Mouse (Mus musculus) retina, embryonic 14.5 days (tissue): Measurements from ENCODE around the gene Naaladl1.

Experiments
- DNase-seq: peaks from one replicate; pipeline ENCODE4 v3.0.0-alpha.2; 2015; ENCODE audit warnings: low spot score

Gene Naaladl1

DNA sequence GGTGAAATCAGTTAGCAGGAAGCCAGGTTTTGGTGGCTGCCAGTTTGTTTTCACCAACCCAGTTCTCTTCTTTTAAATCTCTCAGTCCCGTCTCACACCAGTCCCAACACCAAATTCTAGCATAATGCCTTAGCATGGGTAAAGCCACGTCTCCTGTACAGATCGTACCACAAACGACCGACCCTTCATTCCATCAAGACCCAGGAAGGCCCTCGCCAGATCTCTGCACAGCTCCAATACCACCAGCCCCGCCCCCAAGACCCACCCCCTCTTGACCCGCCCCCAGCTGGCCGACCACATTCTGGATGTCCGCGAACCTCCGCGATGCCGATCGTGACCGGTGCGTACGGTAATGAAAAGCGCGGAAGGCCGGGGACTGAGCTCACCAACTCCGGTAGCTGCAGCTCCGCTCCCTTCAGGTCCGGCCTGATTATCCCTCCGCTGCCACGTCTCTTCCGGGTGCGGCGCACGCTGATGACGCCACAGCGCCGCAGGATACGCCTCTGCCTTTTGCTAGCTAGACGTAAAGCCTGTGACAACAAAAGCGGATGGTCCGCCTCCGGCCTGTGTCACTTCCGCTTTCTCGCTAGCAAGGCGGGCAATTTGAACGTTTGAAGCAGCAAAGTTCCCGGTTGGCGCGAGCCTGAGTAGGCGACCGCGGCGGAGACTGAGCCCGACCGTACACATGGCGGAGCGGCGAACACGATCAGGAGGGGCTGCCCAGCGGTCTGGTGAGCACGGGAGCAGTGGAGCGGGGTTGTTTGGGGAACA is 20.9 kb upstream of the Naaladl1 start, which contains the start of the genes Zfpl1 and Cdca5:
Gene Zfpl1 (minus strand): TSS at position 479 of the 771 bp plus-strand sequence.
Gene Cdca5 (plus strand): TSS at position 506 of the 771 bp plus-strand sequence.
- peak; percentile 99 for DNase-seq

DNA sequence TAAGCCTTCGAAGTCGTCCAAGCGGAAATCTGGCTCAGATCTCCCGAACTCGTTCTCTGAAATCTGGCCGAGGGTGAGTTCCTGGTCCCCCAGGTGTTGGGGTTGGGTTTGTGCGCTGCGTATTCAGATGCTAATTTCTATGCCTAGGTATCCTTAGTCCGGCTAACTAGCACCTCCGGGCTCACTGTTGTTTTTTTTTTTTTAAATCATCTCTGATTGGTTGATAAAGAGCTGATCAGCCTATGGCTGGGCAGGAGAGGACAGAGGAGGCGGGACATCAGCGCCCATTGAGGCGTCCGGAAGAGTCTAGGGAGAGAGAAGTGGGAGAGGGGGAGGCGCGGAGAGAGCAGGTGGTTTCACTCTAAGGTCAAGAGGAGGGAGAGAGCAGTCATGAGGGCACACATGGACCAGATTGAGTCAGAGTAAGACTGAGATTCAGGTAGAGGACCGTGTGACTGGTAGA is 20.1 kb upstream of the Naaladl1 start:
- DNase-seq = peak; percentile 87

DNA sequence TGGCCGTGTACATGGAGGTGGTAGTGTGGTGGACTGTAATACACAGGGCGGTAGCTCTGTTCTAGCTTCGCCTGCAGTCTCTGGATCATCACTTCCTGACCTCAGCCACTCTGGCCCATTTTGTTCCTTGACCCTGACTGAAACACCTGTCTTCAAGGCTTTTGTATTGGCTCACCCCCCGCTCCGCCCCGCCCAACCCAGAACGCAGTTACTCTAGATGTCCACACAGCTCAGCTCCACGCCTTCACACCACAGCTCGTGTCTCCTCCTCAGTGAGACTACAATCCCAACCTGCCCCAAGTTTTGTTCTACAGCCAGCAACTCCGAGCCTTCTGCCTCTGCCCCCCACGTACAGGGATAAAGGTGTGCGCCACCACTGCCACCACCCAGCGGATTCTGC is 16.7 kb upstream of the Naaladl1 start:
- DNase-seq = no peak

DNA sequence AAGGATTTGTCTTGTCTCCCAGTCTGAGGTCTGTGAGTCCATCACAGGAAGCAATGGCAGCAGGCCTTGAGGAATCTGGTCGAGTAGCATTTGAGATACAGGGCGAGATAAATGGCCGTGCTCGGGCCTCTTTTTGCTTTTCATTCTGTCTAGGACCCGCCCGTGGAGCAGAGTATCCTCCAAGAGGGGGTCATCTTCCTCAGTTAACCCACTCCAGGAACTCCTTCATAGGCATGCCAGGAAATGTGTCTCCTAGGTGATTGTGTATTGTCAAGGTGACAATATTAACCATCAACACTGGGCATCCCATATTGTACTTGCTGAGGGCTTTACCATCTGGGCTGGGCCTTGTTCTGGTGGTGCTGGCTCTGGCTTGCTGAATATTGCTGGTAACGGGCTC is 11.5 kb upstream of the Naaladl1 start, which contains the start of gene AC131692.1:
Gene AC131692.1 (plus strand): TSS at position 301 of the 400 bp plus-strand sequence.
- DNase-seq = no peak

DNA sequence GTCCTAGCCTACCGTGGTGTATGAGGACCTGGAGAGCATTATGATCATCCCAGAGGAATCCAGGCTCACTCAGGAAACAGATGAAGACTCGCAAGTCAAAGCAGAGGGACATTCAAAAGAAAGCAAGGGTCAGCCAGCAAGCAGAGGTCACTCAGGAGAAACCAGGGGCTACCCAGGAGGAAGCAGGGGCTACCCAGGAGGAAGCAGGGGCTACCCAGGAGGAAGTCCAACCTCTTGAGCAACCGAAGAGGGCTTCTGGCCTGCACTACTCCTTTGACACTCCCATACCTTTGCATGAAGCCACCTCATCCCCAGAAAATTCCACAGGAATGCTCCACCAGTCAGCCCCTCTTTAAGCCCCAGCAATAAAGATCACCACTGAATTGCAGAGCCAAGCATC is 7.7 kb upstream of the Naaladl1 start:
- DNase-seq = no peak

DNA sequence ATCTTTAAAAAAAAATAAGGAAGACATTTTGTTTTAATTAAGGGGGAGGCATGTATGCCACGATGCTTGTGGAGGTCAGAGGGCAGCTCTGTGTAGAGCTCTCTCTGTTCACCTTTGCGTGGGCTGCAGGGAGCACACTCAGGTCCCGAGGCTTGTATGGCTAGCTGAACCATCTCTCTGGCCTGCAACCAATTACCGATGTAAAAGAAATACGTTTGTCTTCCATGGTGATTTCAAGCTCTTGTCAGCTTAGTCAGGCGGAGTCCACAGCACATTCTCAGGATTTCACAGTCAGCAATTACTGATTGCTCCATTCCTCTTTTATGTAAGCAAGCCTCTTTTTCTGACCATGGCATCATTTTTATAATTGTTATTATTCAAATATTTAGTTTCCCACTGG is 4.4 kb upstream of the Naaladl1 start:
- DNase-seq = no peak

DNA sequence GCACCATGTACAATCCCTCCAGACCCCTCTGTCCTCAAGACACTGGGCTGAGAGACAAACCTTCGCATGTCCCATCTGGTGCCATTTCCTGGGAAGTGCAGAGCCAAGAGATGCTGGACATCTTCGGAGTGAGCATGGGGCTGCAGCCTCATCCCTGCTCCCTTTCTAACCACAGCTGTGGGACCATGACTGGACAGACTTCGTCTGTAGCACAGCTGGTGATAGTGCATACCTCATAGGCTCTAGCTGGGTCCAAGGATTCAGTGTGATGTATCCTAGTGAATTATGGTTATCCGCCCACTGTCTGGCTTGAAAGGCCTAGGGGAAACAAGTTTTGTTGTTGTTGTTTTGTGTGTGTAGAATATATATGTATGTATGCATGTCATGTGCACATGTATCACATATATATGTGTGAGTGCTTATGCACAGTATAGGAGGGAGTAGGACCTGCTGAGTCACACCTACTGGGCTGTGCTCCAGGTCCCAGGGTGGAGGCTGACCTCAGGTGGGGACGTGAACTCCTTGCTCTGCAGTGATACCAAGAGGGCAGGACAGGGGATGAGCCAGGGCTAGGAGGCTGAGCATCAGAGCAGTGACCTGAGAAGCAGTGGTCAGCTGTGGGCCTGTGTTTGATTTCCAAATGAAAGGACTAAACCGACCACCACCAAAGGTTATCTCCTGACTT is 3.3 kb upstream of the Naaladl1 start:
- no peak for DNase-seq

DNA sequence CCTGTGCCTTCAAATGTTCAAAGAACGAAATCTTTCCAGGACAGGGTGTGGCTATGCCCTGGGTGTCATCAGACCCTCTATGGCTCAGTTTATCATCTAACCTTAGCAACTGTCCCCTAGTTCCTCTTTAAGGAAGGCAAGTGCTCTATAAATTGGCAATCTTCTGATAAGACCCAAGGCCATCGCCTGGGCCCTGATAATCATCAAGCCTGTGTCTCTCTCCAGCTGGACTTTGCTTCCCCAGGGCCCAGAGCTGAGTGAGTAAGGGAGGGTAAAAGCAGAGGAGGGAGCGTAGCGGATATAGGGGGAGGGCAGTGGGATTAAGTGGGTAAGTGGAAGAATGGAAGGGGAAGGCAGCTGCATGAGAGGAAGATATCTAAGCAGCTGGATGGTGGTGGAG is 1.1 kb upstream of the Naaladl1 start:
- DNase-seq = no peak

DNA sequence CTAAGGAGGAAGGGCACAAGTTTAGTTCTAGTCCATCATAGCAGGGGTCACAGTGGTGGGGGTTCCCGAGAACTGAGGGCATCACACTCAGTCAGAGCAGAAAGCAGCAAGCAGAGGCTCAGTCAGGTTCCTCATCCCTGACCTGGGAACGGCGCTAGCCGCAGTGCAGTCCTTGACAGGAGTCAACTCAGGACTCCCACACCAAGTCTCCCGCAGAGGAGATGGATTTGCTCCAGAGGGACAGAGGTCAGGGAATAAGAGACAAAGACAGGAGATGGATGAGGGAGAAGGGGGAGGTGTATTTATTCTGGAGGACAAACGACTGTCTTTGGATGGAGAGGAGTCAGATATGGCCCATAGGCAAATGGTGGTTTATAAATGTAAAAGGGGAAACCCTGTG is 7.5 kb downstream of the Naaladl1 start:
- no peak for DNase-seq

DNA sequence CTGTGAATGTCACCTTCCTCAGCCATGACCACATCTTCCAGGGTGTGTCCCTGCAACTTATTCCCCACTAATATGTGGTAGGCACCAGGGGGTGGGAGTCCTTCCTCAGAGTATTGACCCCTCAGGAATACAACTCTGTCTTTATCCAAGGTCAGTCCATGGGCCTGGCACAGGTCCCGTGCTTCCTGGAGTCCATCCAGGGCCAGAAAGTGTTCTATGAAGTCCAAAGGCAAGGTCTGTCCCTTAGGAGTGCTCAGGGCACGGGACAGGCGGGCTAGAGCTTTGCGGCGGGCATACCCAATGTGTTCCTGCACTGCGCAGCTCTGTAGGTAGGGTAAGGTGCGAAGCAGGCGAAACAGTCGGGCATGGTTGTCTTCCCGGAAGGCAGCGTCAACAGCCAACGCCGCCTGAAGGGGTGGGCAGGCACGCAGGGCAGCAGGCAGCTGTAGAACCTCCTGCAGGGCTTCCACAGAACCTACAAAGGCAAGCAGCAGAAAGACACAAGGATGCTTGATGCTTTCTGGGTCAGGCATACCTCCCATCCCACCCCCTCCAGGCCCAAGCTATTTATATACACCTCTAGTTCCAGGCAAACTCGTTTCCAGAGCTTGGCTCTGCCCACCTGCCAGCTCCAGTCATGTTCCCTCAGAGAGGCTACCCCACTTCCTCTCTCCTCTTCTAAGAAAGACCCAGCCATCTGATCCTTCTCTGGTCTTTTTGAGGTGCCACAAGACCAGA is 10.7 kb downstream of the Naaladl1 start:
- DNase-seq = no peak

DNA sequence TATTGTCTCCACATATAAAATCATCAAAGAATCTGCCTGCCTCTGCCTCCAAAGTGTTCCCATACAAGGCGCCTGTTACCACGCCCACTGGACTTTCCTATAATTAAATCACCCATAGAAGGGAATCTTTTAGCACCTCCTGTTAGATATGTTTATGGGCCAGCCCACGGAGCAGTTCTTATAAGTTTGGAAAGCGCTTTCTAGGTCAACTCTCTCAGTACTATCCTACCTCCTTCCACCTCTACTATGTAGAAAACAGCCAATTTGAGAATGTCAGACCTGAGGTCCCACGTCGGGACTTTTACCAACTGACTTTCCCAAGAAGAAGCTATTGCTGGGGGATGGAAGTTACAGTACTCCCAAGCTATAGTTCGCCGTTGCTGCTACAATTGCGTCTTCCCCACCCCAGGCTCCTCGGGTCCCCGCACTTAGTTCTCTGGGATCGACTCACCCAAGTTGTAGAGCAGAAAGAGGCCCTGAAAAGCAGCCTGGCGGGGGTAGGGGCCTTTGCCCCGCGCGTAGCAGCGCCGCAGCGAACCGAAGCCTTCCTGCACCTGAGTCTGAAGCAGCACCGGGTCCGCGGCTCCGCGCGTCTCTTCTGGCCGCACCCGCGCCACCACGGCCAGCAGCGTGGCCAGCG is 11.9 kb downstream of the Naaladl1 start:
- no peak for DNase-seq

DNA sequence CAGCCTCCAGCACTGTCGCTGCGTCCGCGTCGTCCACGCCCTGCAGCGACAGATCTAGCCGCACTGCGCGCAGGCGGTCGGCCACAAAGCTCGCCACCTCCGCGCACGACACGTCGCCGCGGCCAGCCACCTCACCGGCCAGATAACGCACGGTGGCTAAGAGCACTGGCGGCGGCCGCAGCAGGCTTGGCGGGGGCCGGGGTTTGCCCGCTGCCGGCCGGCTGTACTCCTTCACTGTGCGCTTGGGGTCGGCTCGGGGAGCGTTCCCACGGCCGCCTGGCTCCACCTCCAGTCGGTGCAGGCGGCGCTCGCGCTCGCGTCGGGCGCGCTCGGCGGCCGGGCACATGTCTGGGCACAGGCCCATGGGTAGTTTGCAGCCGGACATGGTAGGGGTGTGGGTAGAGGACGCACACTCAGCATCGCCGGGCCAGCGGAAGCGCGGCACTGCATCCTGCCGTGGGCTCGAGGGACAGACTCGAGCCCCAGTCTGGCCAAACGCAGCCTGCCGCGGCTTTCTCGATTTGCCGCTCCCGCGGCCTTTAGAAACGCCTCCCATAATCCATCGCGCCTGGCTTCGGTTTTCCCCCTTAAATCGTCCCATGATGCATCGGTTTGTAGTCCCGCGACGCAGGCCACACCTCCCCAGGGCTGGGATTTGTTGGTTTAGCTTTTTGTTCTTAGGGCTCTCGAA is 12.5 kb downstream of the Naaladl1 start, which contains the start of gene Sac3d1:
Gene Sac3d1 (minus strand): TSS at position 665 of the 691 bp plus-strand sequence.
- peak; percentile 95 for DNase-seq

DNA sequence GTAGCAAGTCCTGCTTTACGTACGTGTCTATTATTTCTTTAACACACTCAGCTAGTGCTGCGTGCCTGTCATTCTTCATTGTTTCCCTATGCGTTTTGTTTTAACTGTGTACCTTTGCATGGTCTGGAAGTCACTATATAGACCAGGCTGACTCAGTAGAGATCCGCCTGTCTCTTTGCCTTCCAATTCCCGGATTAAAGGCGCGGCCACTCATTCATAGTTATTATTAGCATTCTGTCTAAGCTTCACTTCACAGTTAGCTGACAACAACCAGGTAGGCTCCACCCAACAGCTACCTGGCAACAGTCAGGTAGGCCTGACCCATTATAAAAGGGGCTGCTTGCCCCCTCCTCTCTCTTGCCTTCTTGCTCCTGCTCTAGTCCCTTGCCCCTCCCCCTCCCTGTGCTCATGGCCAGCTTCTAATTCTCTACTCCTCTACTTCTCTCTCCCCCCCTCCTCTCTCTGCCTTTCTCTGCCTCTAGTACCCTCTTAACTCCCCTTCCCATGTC is 13.1 kb downstream of the Naaladl1 start:
- DNase-seq = peak; percentile 25

DNA sequence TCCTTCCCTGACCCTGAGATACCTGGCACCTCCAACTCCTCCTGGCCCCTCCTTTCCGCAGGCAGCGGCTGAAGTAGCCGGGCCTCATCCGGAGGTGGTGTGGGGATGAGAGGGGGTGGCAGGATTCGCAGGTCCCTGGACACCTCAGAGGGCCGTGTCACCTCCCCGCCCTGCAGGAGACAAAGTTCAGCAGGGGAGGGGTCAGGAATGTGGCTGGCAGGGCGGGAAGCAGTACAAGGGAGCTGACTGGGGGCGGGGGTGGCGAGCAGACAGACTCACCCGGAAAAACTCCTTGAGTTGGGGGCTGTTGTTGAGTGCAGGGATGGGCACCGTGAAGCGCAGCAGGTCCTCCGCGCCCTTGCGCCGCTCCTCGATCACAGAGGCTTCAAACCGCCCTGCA is 16.2 kb downstream of the Naaladl1 start:
- no peak for DNase-seq

DNA sequence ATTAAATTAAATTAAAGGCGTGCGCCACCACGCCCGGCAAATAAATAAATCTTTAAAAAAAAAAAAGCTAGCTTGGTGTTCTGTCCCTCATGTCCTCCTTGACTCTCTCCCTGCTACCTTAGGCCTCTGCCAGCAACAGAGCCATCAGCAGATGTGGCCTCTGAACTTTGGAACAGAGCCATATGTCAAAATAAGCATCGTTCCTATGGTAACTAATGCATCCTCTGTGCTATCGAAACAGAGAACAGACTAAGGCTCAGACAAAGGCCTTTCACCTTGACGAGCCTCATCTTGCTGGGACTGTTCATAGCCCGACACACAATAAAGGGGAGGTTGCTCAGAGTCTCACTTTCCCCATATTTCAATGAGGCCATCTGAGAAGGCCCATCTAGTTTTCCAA is 17.7 kb downstream of the Naaladl1 start:
- peak; percentile 39 for DNase-seq

DNA sequence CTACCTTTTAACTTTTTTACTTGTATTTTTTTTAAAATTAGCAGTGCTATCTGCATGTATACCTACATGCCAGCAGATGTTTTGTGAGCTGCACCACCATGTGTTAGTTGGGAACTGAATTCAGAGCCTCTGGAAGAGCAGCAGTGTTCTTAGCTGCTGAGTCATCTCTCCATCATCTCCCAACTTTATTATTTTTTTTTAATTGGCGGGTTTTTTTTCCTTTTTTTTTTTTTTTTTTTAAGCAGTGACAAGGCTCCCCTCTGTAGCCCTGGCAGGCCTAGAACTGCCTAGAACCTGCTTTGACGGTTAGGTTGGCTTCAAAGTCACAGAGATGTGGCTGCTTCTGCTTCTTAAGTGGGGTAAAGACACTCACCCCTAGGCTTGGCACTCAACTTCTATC is 19.3 kb downstream of the Naaladl1 start:
- DNase-seq = no peak

DNA sequence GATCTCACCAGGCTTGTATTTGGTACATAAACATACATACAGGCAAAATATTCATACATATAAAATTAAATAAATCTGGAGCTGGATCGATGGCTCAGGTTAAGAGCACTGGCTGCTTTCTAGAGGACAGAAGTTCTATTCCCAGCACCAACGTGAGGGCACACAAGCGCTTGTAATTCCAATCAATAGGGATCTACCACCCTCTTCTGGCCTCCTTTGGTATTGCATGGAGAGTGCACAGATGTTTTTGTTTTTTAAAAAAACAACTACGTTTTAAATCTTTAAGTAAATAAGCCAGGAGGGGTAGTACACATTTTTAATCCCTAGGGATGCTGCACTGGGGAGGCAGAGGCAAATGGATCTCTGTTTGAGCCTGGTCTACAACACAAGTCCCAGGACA is 20.7 kb downstream of the Naaladl1 start:
- peak; percentile 76 for DNase-seq

DNA sequence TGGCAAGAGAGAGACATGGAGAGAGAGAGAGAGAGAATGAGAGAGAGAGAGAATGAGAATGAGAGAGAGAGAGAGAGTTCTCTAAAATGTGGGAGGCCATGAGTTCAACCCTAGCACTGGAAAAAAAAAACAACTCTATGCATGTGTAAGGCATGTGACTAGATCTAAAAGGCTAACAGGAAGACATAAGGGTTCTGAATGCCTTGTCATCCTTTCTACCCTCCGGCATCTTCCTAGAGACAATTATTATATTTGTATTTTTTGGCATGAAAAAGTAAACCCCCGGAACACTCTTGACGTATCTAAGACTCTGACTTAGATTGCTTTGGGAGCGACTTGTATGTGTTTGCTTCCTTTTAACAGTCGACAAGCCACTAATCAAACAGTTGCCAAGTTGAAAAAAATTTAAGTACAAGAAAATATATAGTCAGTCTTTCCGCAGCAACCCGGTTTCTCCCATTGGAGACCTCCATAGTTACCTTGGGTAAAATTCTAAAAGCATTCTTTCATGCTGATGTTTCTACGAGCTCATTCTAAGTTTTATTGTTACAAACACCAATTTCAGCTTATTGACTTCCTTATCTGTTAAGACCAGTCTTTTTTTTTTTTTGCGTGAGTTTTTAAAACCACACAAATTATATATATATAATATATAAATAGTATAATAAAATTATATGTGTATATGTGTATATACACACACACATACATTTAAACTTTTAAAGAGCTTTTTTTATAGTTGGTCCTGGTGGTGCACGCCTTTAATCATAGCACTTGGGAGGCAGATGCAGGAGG is 21.4 kb downstream of the Naaladl1 start:
- no peak for DNase-seq

DNA sequence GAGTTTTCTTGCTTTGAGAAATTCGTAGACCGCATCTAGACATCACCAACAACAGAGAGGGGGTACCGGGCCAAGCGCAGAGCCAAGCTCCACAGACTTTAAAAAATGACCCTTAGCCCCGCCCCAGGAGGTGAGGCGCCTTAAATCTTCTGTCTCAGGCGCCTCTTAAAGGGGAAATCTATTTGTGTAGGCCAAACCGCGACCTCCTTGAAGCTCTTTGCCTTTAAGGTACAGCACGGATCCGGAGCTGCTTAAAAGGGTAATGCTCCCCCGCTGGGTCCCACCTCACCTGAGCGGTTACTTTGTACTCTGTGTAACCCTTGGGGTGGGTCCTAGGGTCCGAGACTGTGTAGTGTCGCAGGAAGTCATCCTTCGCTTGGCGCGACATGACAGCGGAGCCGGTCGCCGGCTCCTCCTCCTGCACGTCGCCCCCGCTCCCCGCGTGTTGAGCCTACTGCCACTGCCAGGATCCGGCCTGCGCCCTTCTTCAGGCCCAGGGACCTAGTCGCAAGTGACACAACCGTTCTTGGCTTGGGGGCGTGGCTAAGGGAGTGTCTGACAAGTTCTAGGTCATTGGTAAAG is 22.3 kb downstream of the Naaladl1 start, which contains the start of gene Snx15:
Gene Snx15 (minus strand): TSS at position 545 of the 582 bp plus-strand sequence.
- peak; percentile 91 for DNase-seq
